Mouse (Mus musculus) adrenal gland, adult (tissue): Measurements from ENCODE around the gene C530008M17Rik.

Experiments used
- DNase-seq, 2 experiments: peaks; one replicate each; pipeline ENCODE4 v3.0.0; 2022 to 2023; ENCODE audit warnings: low spot score in 1 of 2; ENCODE audit not compliant: inconsistent age in 2 of 2

Gene C530008M17Rik

DNA sequence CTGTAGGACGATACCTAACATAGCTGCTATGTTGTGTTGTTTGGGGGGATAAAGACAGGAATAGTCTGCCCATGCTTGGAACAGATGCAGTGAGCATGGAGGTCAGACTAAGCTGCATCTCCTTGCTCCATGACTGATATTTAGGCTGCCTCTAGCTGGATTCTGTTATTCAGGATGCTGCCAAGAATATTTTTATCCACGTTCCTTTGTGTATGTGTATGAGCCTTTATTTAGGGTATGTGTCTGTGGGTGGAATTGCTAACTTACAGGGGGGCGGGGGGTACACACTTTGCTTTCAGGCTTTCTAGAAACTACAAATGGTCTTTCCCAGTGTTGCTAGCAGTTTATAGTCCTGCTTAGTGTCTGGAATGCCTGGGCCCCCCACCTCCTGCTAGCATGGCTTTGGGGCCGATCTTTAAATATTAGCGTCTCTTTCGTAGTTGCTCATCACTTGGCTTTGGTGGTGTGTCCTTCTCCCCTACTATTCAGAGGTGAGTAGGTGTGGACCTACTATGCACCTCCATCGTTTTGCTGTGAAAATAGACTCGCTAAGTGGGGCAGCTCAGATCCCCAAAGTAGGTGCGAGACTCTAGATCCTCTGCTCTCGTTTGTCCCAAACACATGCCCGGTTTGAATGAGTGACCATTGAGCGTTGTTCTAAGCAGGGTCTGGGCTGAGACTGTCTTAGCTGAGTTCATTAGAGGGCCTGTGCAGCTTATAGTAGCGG, 45.0 kb downstream of the C530008M17Rik start:
- DNase-seq, result no peak

DNA sequence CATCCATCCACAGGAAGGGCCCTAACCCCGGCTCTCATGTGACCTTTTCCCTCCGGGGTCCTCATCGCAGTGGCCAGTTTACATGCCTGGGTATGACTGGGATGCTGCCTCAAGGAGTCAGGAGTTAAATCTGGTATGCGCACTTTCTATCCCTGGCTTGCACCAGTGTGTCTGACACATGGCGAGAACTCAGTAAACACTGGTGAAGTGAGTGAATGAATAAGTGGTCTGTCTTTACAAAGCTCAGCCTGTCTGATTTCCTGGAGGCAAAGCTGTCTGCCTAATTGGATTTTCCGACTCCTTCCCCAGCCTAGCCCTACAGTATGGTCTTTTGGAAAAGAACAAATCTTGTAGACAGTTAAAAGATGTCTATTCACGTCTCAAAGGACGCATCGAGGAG, 45.8 kb downstream of the C530008M17Rik start:
- no peak for DNase-seq

DNA sequence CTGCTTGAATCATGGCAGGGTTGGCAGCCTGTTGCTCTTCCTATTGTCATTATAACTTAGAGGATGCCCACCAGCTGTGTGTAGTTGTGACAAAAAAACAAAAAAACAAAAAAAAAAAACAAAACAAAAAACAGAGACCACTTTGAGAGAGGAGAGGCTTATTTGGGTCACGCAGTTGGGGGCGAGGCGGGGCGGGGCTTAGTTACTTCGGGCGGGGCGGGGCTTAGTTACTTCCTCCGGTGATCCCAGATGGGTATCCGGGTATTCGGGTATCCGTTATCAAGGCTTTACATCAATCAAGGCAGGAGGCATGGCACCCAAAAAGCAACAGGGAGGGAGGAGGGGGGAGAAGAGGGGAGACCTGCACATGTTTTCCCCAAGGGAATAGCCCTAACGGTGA, 46.3 kb downstream of the C530008M17Rik start:
- peak in 1 of 2 experiments; percentile 67 for DNase-seq

DNA sequence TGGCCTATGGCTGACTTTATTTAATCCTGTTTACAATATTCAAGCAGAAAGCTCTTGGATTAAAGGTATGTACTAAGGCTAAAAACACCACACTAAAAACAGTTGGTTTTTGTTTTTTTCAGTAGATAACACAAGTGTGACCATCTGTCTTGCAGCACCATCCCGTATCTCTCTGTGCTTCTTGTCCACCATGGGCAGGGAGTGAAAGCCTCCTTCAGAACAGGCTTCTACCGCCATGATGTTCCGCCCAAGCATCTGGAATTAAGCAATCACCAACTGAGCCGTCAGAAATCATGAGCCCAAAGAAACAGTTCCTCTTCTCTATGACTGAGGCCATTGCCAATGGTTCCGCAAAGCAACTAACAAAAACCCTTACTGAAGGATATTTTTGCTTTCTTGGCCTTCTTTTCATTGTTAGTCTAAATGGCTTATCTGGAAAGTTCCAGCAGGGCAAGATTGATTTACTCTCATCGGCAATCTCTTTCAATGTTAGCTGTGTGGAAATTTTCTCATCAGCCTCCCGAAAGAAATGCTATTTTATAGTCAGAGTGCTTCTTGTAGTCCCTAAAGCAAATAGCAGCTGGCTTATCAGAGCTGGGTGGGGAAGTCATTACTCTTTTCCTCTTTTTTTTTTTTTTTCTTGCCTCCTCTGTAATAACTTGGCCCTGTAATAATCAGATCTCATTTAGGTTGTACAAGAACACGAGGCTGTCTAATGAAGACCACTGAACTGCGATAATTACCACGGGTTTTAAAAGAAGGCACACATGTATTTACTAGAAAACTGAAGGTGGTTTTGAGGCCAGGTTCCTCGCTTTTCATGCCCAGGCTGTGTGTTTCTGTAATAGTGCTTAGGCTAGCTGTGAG, 49.2 kb downstream of the C530008M17Rik start:
- DNase-seq, result no peak

DNA sequence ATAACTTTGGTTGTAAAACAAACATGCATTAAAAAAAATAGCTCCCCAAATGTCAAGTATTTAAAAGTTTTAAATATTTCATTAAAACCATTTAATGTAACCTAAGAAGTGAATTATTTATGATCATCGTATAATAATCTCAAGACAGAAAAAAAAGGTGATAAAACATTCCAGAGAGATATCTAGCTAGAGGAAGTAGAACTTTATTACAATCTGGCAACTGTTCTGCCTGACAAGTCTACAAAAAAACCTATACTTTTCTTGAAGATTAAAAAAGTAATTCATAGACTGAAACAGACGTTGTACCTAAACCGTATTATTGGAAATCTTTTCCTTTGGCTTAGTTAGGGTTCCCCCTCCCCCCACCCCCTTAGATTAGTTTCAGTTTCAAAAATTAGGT, 50.8 kb downstream of the C530008M17Rik start:
- no peak for DNase-seq

GRCm38 (mm10) chr5:76708004-76708403, 51.7 kb downstream of the C530008M17Rik start:
- peak; percentile 67 to 86 for DNase-seq

DNA sequence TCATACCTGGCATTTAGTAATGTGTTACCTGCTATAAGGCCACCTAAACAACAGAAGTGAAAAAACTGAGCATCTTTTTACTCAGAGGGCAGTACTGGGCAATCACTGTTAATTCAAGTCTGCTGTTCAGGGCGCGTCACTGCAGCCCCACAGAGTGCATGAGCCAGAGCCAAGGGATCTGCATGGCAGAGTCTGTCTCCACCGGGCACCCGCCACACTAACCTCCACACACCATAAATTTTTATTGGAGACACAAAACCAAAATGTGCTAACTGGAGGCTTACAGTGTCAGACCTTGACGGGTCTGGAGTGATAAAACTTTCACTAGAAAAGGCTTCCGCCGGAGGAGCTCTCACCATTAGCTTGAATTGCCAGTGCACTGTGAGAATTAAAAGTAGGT, 57.4 kb downstream of the C530008M17Rik start:
- DNase-seq, result no peak

DNA sequence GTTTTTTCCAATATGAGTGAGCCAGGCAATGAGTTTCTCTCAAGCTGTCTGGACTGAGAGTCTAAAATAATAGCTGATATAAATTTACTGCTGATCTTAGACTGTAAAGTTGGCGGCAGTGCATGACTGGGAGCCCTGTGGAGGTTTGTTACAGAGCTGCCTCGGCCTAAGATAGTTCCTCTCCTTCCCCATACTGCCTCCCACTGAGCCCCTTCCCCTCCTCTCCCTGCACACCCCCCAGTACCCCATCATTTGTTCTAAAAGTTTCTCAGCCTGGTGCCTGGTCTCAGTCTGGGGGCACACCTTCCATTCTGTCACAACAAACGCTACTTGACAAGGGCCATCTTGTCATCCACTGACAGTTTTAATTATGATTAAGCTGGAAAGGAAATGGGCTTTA, 63.6 kb downstream of the C530008M17Rik start:
- no peak for DNase-seq

- no peak for DNase-seq
Measured at GRCm38 (mm10) chr5:76724878-76725277, 68.6 kb downstream of the C530008M17Rik start.

GRCm38 (mm10) chr5:76726518-76727103, 70.3 kb downstream of the C530008M17Rik start:
- DNase-seq, result peak; percentile 65 to 77

GRCm38 (mm10) chr5:76733055-76733641, 76.8 kb downstream of the C530008M17Rik start:
- no peak for DNase-seq

DNA sequence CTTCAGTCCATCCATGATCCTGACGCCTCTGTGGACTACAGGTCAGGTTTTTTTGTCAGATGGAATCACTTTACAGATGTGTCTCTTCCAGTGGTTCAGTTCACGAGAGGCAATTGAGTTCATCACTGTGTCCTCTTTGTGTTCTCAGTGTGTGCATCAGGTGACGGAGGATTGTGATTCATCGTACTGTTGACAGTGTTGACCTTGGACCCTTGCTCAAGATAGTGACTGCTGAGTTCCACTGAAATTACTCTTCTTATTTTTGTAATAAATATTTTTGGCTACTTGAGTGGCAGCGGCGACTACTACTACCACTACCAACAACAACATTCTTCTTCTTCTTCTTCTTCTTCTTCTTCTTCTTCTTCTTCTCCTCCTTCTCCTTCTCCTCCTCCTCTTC, 85.2 kb downstream of the C530008M17Rik start:
- peak; percentile 27 to 56 for DNase-seq

GRCm38 (mm10) chr5:76742076-76742475, 85.8 kb downstream of the C530008M17Rik start:
- DNase-seq, result no peak

DNA sequence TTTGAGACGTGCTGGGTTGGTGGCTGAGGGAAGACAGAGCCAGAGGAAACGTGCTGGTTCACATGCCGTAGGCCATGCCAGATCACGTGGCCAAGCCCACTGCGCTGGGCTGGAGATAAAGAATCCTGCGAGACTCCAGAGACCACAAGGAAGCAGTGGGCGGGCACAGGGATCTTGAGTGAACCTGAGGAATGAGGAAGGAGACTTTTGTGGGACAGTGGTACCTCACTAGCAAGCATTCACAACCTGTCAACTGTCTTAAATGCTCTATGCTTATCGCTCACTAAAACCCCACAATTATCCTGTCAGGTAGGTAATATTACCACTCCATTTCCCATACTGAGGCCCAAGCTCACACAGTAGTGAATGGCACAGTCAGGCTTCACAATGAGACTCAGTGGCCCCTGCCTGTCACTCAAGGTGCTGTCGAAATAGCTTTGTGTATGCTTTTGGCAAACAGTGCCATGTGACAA, 88.5 kb downstream of the C530008M17Rik start:
- no peak for DNase-seq

- DNase-seq, result no peak
Measured at GRCm38 (mm10) chr5:76747851-76748250, 91.5 kb downstream of the C530008M17Rik start.

GRCm38 (mm10) chr5:76752351-76752750, 96.0 kb downstream of the C530008M17Rik start:
- DNase-seq, result no peak

DNA sequence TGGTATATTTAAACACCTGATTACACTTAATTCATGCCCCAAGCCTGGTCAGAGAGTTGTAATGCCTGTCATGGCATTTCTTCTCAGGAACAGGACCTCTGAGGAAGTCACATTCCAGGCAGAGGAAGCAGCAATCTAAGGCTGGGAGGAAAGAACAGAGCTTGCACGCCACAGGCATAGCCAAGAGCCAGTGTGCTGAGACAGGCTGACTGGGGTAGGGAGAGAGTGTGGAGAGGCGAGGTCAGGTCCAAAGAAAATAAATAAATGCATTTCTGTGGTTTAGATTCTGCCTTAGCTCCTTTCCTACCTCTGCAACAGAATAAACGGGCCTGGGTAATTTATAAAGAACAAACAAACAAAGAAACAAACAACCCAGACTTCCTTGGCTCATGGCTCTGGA, 104.0 kb downstream of the C530008M17Rik start:
- DNase-seq, result no peak

DNA sequence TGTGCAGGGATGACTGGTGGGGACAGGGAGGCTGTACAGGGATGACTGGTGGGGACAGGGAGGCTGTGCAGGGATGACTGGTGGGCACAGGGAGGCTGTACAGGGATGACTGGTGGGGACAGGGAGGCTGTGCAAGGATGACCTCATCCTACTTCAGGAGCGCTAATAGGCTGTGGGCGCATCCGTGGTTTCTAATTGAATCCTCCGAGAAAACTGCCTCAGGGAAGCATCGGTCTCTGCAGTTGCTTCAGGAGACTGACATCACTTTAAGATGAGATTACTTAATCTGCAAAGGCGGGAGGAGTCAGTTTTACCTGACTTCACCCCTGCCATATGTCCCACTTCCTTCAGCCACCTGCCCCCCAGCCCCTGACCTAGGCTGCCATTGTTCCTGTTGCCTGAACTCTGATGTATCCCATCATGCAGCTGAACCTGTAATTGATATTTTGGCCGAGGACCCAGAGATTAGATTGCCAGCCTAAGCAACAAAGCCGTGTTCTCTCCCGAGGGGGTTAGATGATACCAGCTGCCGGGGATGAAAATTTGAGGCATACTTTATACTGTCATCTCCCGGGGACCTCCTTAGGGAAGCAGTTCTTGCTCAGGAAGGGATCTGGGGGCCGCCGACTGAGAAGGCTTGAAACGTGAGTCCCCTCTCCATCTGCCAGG, 105.9 kb downstream of the C530008M17Rik start:
- DNase-seq, result no peak

DNA sequence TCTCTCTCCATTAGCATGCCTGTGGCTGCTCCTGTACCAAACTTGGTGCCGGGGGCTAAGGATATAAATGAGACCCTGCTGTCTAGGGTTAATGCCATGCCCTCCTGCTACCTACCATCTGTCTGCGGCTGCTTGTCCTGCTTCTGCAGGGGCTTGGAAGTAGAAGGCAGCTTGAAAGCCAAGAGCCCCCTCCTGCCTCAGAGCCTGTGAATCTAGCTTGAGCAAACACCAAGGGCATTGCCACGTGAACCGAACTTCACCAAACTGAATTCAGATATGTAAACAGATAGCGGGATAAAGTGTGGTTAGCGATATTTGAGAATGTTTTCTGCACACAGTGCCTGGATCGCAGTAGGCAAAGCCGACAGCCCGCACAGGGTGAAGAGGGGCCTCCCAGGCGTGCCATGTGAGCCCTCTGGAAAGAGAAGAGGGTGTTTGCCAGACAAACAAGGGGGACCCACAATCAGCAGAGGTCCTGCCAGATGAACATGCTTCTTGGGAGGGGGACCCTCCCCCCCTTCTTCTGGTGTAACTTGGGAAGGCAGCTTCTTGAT, 106.9 kb downstream of the C530008M17Rik start:
- no peak for DNase-seq

GRCm38 (mm10) chr5:76763731-76764130, 107.4 kb downstream of the C530008M17Rik start:
- no peak for DNase-seq
